Mouse (Mus musculus): ENCODE results near the gene Strn4. TPM values are rescaled to one million over a fixed set of nuclear protein-coding genes. Genes with fewer than 3 reads are reported as not detected.

Gene Strn4
- polyA plus RNA-seq, 1 experiment from 2014 or later: 68.5 TPM

DNA sequence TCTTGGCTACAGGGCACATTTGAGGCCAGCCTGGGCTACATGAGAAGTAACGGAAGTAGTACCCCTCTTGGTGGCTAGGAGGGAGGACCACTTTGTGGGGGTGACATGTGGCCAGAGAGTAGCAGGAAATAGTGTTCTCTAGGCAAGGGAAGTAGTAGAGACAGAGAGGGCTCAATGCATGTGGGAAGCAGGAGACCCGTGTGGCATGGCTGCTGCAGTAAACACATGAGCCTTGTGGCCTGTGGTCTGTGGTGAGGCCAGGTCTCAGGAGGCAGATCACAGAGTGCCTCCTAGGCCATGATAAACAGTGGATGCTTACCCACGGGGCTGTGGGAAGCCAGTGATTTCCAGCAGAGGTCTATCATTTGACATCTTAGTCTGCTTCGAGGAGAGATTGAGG, 11.6 kb downstream of the Strn4 start:
- Histone ChIP-seq H3K9me3 (replicated peaks; ENCODE audit: control insufficient read depth, low read length) (no peaks in the 10 kb centered on the region), H3K36me3 (ENCODE audit: control insufficient read depth, insufficient read depth, low read length) (peaks cover 33% of the 10 kb centered on the region), H3K27ac (ENCODE audit: low read length) (no peak overlapping the region), H3K4me2 (ENCODE audit: low read depth, low read length) (no peak overlapping the region), H3K27me3 (ENCODE audit: control insufficient read depth, insufficient read depth, low read length) (no peaks in the 10 kb centered on the region), H3K4me3 (replicated peaks; ENCODE audit: low read length) (no peak overlapping the region), H3K9ac (ENCODE audit: low read length) (no peak overlapping the region), H3K4me1 (ENCODE audit: control insufficient read depth, insufficient read depth, low read length) (no peaks in the 10 kb centered on the region; the same call in 1 of the 2 replicates)
- WGBS: 70% methylated on average over 4 of the region's 4 CpGs
- ATAC-seq (ENCODE audit: insufficient read depth, low FRiP score): no peak

DNA sequence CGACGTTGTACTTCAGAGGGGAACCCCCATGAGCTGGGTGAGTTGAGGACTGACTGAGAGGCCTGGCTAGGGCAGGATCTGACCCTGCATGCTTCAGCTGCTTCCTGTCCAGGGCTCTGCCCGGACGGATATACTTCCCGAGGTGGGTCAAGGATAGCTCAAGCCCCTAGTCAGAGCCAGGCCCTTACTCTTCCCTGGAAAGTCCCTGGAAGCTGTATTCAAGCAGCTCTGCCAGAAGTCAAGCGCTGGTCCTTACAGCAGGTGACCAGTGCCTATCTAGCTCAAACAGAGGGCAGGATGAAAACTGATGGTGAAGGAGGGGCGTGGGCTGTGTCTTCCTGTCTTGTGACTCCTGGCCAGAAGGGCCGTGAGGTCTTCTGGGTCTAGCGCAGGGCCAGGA, 14.8 kb downstream of the Strn4 start:
- Histone ChIP-seq H3K4me3 (replicated peaks; ENCODE audit: low read length) (no peak overlapping the region), H3K4me2 (ENCODE audit: low read depth, low read length) (no peak overlapping the region), H3K9ac (ENCODE audit: low read length) (no peak overlapping the region), H3K36me3 (ENCODE audit: control insufficient read depth, insufficient read depth, low read length) (peaks cover 46% of the 10 kb centered on the region), H3K27ac (ENCODE audit: low read length) (no peak overlapping the region), H3K9me3 (replicated peaks; ENCODE audit: control insufficient read depth, low read length) (no peaks in the 10 kb centered on the region), H3K4me1 (ENCODE audit: control insufficient read depth, insufficient read depth, low read length) (no peaks in the 10 kb centered on the region; the same call in 1 of the 2 replicates), H3K27me3 (ENCODE audit: control insufficient read depth, insufficient read depth, low read length) (no peaks in the 10 kb centered on the region)
- no peak for ATAC-seq (ENCODE audit: insufficient read depth, low FRiP score)
- 81% methylated on average over 9 of the region's 9 CpGs for WGBS

DNA sequence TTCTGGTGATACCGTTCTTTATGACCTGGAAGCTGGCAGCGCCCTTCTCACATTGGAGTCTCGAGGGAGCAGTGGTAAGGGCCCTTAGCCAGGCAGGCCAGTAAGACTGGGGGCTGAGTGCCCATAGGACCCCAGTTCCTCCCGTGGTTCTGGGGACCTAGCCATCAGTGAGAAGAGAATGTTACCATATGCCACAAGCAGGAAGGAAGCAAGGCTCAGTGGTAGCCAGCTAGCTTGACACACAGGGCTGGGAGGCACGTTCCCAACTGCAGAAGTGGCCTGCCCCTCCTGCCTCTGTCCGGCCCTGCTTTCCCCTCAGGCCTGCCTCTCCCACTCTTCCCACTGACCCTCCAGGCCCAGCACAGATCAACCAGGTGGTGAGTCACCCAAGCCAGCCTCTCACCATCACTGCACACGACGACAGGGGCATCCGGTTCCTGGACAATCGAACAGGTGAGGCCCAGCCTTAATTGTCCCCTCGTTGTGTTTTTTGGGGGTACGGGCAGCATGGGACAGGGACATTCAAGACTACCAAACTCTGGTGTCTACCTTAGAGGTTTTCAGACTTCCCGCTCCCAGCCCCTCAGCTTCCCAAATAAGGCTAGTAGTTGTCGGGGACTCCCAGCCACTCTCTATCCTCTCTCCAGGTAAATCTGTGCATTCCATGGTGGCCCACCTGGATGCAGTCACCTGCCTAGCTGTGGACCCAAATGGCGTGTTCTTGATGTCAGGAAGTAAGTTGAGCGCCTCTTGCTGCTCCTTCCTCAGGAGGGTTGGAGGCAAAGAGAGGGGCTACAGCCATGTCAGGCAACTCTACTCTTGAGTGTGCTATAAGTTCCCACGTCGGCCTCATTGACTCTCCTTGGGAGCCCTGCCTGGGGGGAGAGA, 22.5 kb downstream of the Strn4 start:
- 89% methylated on average over 18 of the region's 18 CpGs for WGBS
- ATAC-seq (ENCODE audit: insufficient read depth, low FRiP score): no peak
- peaks cover 30% of the 10 kb centered on the region for H3K36me3 ChIP-seq (ENCODE audit: control insufficient read depth, insufficient read depth, low read length)

DNA sequence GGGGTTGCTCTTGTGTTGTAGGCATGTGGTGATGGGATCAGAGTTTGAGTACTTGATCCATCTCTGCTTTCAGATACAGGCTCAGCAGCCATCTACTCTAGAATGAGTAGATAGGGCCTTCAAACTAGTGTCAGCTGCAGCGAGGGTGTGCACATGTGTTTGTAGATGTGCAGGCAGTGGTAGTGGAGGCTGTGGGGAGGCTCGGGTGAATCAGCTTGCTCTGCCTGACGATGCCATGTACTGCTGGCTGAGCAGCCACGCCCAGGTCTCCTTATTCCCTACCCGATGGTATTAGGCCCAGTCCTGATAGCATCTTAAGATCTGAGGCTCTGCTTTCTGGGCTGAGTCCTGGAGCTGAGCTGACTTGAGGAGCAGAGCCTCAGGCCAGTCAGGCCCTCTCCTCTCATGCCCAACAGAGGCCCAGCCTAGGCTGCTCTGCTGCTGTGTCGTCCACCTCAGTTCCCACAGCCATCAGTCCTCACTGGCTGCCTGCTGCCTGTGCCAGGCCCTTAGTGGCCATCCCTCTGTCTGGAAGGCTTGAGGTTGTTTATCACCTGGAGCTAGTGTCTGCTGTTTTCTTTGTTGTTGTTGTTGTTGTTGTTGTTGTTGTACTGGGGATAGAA, 23.2 kb downstream of the Strn4 start:
- 73% methylated on average over 6 of the region's 6 CpGs for WGBS
- no peak overlapping the region for H3K4me3 ChIP-seq (replicated peaks; ENCODE audit: low read length)
- H3K36me3 ChIP-seq (ENCODE audit: control insufficient read depth, insufficient read depth, low read length): peaks cover 25% of the 10 kb centered on the region
- H3K27ac ChIP-seq (ENCODE audit: low read length): no peak overlapping the region
- H3K9ac ChIP-seq (ENCODE audit: low read length): no peak overlapping the region
- no peaks in the 10 kb centered on the region for H3K27me3 ChIP-seq (ENCODE audit: control insufficient read depth, insufficient read depth, low read length)
- ATAC-seq (ENCODE audit: insufficient read depth, low FRiP score): no peak
- H3K4me1 ChIP-seq (ENCODE audit: control insufficient read depth, insufficient read depth, low read length): peaks cover 12% of the 10 kb centered on the region
- no peaks in the 10 kb centered on the region for H3K9me3 ChIP-seq (replicated peaks; ENCODE audit: control insufficient read depth, low read length)
- no peak overlapping the region for H3K4me2 ChIP-seq (ENCODE audit: low read depth, low read length)

More for the DNA sequence above, 22.5 kb downstream of the Strn4 start:
- H3K4me1 ChIP-seq (ENCODE audit: control insufficient read depth, insufficient read depth, low read length): peaks cover 9% of the 10 kb centered on the region
- no peak overlapping the region for H3K4me3 ChIP-seq (replicated peaks; ENCODE audit: low read length)
- H3K9ac ChIP-seq (ENCODE audit: low read length): no peak overlapping the region
- no peak overlapping the region for H3K4me2 ChIP-seq (ENCODE audit: low read depth, low read length)
- no peaks in the 10 kb centered on the region for H3K9me3 ChIP-seq (replicated peaks; ENCODE audit: control insufficient read depth, low read length)
- no peak overlapping the region for H3K27ac ChIP-seq (ENCODE audit: low read length)
- no peaks in the 10 kb centered on the region for H3K27me3 ChIP-seq (ENCODE audit: control insufficient read depth, insufficient read depth, low read length)

DNA sequence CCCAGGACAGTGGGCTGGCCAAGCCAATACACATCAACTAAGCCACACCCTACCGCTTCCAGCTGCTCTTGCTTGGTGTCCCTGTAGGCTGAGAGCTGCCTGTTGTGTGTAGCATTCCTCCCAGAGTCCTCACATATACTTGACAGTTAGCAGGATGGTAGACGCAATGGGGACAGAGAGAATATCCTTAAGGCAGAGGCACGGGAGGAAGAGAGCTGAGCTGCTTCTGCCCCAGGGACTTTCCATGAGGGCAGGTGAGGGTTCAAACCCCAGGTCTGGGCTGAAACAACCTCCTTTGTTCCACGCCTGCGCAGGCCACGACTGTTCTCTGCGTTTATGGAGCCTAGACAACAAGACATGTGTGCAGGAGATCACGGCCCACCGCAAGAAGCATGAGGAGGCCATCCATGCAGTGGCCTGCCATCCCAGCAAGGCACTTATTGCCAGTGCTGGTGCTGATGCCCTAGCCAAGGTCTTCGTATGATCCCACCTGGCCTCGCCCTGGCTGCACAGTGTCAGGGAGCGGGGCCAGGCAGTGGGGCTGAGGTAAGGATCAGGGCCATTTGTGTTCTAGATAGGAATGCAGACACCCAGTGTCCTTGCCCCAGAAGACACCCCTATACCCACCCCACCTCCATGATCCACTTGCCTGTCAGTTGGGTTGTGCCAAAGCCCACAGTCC, 23.9 kb downstream of the Strn4 start:
- H3K4me1 ChIP-seq (ENCODE audit: control insufficient read depth, insufficient read depth, low read length): peaks cover 17% of the 10 kb centered on the region
- no peaks in the 10 kb centered on the region for H3K9me3 ChIP-seq (replicated peaks; ENCODE audit: control insufficient read depth, low read length)
- WGBS: 91% methylated on average over 12 of the region's 12 CpGs
- peaks cover 25% of the 10 kb centered on the region for H3K36me3 ChIP-seq (ENCODE audit: control insufficient read depth, insufficient read depth, low read length)
- H3K27me3 ChIP-seq (ENCODE audit: control insufficient read depth, insufficient read depth, low read length): no peaks in the 10 kb centered on the region
- no peak overlapping the region for H3K27ac ChIP-seq (ENCODE audit: low read length)
- H3K4me3 ChIP-seq (replicated peaks; ENCODE audit: low read length): no peak overlapping the region
- H3K9ac ChIP-seq (ENCODE audit: low read length): no peak overlapping the region
- no peak overlapping the region for H3K4me2 ChIP-seq (ENCODE audit: low read depth, low read length)
- no peak for ATAC-seq (ENCODE audit: insufficient read depth, low FRiP score)

DNA sequence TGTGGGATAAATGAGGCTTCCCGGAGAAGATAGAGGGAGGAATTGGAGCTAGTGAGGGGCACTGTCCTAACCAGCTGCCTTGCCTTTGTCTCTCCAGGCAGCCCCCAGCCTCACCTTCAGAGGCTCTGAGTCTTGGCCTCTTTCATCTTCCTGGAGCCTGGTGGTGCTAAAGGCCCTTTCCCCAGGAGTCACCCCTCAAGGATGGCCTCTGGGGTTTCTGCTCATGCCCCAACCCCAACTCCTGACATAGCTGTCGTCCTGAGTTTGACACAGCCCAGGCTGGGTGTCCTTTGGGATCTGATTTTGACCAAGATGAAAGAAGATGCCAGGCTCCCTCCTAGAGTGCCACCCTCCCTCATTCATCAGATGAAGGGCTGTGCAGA, 24.4 kb downstream of the Strn4 start:
- no peak for ATAC-seq (ENCODE audit: insufficient read depth, low FRiP score)
- WGBS: 83% methylated on average over 2 of the region's 2 CpGs
- H3K4me3 ChIP-seq (replicated peaks; ENCODE audit: low read length): no peak overlapping the region
- no peaks in the 10 kb centered on the region for H3K27me3 ChIP-seq (ENCODE audit: control insufficient read depth, insufficient read depth, low read length)
- no peak overlapping the region for H3K4me2 ChIP-seq (ENCODE audit: low read depth, low read length)
- H3K4me1 ChIP-seq (ENCODE audit: control insufficient read depth, insufficient read depth, low read length): peaks cover 21% of the 10 kb centered on the region
- H3K9me3 ChIP-seq (replicated peaks; ENCODE audit: control insufficient read depth, low read length): no peaks in the 10 kb centered on the region
- peaks cover 22% of the 10 kb centered on the region for H3K36me3 ChIP-seq (ENCODE audit: control insufficient read depth, insufficient read depth, low read length)
- H3K27ac ChIP-seq (ENCODE audit: low read length): no peak overlapping the region
- H3K9ac ChIP-seq (ENCODE audit: low read length): no peak overlapping the region

DNA sequence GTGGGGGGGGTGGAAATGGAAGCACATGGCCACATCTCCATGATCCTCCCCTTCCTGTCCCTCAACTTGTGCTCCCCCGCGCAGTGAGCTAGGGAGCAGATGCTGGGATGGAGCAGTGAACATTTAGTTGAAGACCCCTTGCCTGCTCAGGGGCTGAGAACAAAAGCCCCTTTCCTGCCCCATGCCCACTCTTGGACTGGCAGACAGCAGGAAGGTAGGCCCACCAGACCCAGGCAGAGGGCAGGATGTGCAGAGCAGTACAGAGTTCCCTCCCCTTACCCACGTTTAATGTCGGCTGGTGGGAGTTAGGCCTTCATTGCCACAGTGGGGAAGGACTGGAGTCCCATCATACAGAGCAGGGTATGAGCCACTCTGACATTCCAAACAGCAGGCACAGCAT, 25.4 kb downstream of the Strn4 start:
- peak overlapping the region; percentile 88; the same call in 1 of the 2 replicates for H3K27ac ChIP-seq (ENCODE audit: low read length)
- H3K4me3 ChIP-seq (replicated peaks; ENCODE audit: low read length): no peak overlapping the region
- peaks cover 30% of the 10 kb centered on the region for H3K4me1 ChIP-seq (ENCODE audit: control insufficient read depth, insufficient read depth, low read length)
- no peak overlapping the region for H3K9ac ChIP-seq (ENCODE audit: low read length)
- no peak overlapping the region for H3K4me2 ChIP-seq (ENCODE audit: low read depth, low read length)
- no peaks in the 10 kb centered on the region for H3K9me3 ChIP-seq (replicated peaks; ENCODE audit: control insufficient read depth, low read length)
- ATAC-seq (ENCODE audit: insufficient read depth, low FRiP score): no peak
- H3K36me3 ChIP-seq (ENCODE audit: control insufficient read depth, insufficient read depth, low read length): peaks cover 22% of the 10 kb centered on the region
- no peaks in the 10 kb centered on the region for H3K27me3 ChIP-seq (ENCODE audit: control insufficient read depth, insufficient read depth, low read length)
- 68% methylated on average over 4 of the region's 4 CpGs for WGBS

DNA sequence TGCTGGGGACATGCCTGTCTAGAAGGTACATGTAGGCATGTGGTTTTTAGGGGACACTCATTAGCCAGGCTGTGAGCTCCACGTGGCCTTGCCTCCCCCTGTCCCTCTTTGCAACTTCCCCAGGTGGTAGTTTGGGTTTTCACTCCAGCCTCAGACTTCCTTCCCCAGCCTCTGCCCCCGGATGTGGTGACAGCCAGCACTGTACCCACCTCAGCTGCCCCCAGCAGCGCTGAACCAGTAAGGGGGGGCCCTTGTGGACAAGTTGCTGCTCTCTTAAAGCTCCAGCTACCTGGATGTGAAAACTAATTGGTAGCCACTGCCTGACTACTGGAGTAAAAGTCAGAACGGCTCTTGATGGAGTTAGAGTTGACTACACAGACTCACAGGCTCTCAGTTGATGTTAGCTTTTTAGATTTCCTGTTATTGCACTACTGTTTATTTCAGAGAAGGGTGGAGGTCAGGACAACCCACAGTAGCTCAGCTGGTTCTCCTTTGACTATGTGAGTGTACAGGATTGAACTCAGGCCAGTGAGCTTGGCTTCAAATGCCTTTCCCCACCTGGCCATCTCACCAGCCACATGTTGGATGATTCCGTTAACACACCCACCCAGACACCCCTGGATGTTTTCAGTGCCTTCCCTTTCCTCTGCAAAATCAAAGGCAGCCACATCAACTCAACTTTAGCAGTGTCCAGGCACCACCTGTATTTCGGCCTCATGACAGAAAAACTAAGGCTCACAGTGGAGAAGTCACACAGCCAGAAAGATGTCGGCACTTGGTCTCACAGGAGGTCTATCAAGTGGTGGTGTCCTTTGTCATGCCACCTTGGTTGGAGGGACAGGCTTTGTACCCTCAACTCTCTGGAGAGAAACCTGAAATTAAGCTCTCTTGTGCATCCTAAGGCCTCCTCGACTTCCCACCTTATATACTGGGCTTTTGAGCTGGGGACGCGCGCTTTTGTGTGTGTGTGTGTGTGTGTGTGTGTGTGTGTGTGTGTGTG, 26.2 kb downstream of the Strn4 start:
- Histone ChIP-seq H3K27ac (ENCODE audit: low read length) (peak overlapping the region; percentile 88), H3K4me3 (replicated peaks; ENCODE audit: low read length) (peak overlapping the region; percentile 61; the same call in 1 of the 2 replicates), H3K4me2 (ENCODE audit: low read depth, low read length) (peak overlapping the region; percentile 94), H3K9me3 (replicated peaks; ENCODE audit: control insufficient read depth, low read length) (no peaks in the 10 kb centered on the region), H3K36me3 (ENCODE audit: control insufficient read depth, insufficient read depth, low read length) (peaks cover 20% of the 10 kb centered on the region), H3K9ac (ENCODE audit: low read length) (peak overlapping the region; percentile 86), H3K27me3 (ENCODE audit: control insufficient read depth, insufficient read depth, low read length) (no peaks in the 10 kb centered on the region), H3K4me1 (ENCODE audit: control insufficient read depth, insufficient read depth, low read length) (peaks cover 30% of the 10 kb centered on the region)
- no peak for ATAC-seq (ENCODE audit: insufficient read depth, low FRiP score)
- 35% methylated on average over 11 of the region's 11 CpGs for WGBS

Data from stomach, embryonic 16.5 days (tissue).